Mouse (Mus musculus) E14TG2a.4 (cell line): ENCODE data around the gene Arhgap22.

ENCODE experiments used
- CTCF ChIP-seq: conservative IDR thresholded peaks from 2 replicates; pipeline ENCODE4 v1.5.1; 2014; ENCODE audit warnings: low read length
- NANOG ChIP-seq: IDR thresholded peaks from 2 replicates; pipeline ENCODE4 v1.6.1; 2014; ENCODE audit warnings: borderline replicate concordance, low read length, mixed read lengths

DNA sequence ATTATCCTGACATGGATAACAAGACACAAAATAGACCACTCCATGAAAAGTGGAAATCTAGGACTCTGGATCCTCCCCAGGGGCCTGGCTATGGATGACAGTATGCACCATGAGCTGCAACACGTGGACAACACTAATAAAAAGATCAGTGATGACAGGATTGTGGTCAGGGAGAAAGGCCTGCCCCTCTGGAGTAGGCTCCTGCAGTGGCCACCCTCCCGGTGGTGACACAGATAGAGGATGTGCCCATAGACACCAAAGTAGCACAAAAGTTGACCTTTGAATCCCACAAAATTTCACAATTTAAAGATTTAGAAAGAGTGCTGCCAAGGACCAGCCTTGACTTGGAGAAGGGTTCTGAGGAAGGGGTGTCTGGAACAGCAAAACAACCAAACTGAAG lies 29.4 kb downstream of the Arhgap22 start:
- TF ChIP-seq CTCF (no peak), NANOG (no peak)
